Mouse (Mus musculus) layer of hippocampus, adult 18-20 months (tissue): ENCODE data around the gene Cd47. TPM values are rescaled to one million over a fixed set of nuclear protein-coding genes. Genes with fewer than 3 reads are reported as not detected.

Experiments used
- DNase-seq, 2 experiments: peaks; one replicate each; pipeline ENCODE4 v3.0.0; 2022; ENCODE audit warnings: low spot score in 2 of 2
- total RNA-seq, 2 experiments: library from RNA; stranded (reverse); gene quantifications; 2 replicates each; pipeline ENCODE4 v1.2.3; 2021

Cd47 gene
- total RNA-seq, 2 experiments from 2014 or later, result 218 to 219 TPM

GRCm38 (mm10) chr16:49947610-49948009 is 147.3 kb downstream of the Cd47 start:
- DNase-seq, result no peak

GRCm38 (mm10) chr16:49948287-49948686 is 148.0 kb downstream of the Cd47 start:
- no peak for DNase-seq

GRCm38 (mm10) chr16:49949261-49949660 is 148.9 kb downstream of the Cd47 start:
- no peak for DNase-seq

GRCm38 (mm10) chr16:49950340-49950739 is 150.0 kb downstream of the Cd47 start:
- no peak for DNase-seq

- no peak for DNase-seq
Measured at GRCm38 (mm10) chr16:49951288-49951691, 151.0 kb downstream of the Cd47 start.

GRCm38 (mm10) chr16:49951925-49952523 is 151.7 kb downstream of the Cd47 start:
- DNase-seq, result no peak

- no peak for DNase-seq
Measured at GRCm38 (mm10) chr16:49953817-49954216, 153.5 kb downstream of the Cd47 start.

GRCm38 (mm10) chr16:49954909-49955308 is 154.6 kb downstream of the Cd47 start:
- DNase-seq, result no peak

- no peak for DNase-seq
Measured at GRCm38 (mm10) chr16:49955325-49955724, 155.0 kb downstream of the Cd47 start.

- no peak for DNase-seq
Measured at GRCm38 (mm10) chr16:49955952-49956351, 155.6 kb downstream of the Cd47 start.

- no peak for DNase-seq
Measured at GRCm38 (mm10) chr16:49956531-49957302, 156.4 kb downstream of the Cd47 start.

GRCm38 (mm10) chr16:49958900-49959436 is 158.6 kb downstream of the Cd47 start:
- no peak for DNase-seq

- no peak for DNase-seq
Measured at GRCm38 (mm10) chr16:49962305-49962704, 162.0 kb downstream of the Cd47 start.

- no peak for DNase-seq
Measured at GRCm38 (mm10) chr16:49964321-49964986, 164.1 kb downstream of the Cd47 start.

Other genes with a start within 250 kb of the Cd47 start
- 10 to 100 TPM; 54.5 to 60.6 TPM for gene Ift57, start 101.3 kb upstream of the Cd47 start, total RNA-seq